Mouse (Mus musculus): ENCODE measurements around the gene Serpinb1b.

DNA sequence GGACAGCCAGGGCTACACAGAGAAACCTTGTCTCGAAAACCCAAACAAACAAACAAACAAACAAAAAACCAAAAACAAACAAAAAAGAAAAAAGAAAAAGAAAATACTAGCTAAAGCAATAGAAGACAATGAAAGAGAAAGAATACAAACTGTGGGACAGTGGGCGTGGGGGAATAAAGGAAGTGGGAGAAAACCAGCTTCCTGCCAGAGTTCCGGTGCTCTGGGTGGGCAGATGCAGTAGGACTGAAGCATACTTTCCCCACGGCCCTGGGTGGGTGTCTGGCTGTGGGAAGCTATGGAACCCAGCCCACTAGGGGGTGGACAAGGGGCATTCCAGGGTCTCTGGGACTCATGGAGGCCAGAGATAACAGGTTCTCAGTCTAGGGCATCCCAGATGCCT is 30.2 kb upstream of the Serpinb1b start:
- TF ChIP-seq CTCF (IDR thresholded peaks at IDR 0.05; ENCODE audit: low read depth, low read length) (no peak), POLR2A (IDR thresholded peaks at IDR 0.05; ENCODE audit: insufficient read depth, low read length) (no peak), EP300 (IDR thresholded peaks at IDR 0.05; ENCODE audit: insufficient read depth, low read depth, low read length) (no peak)
